Mouse (Mus musculus) C2C12 (cell line): ENCODE data around the gene Rnf223. TPM values are rescaled to one million over a fixed set of nuclear protein-coding genes. Genes with fewer than 3 reads are reported as not detected.

ENCODE experiments used
- H3K27me3 ChIP-seq: one replicate; pipeline ENCODE4 v1.6.1; 2011; ENCODE audit not compliant: control insufficient read depth, insufficient read depth, insufficient read length
- H3K36me3 ChIP-seq: one replicate; pipeline ENCODE4 v1.6.1; 2011; ENCODE audit not compliant: control insufficient read depth, insufficient read depth
- H3K4me3 ChIP-seq: one replicate; pipeline ENCODE4 v1.5.1; 2011; ENCODE audit warnings: mild to moderate bottlenecking, control low read depth; ENCODE audit not compliant: poor library complexity, insufficient read depth, severe bottlenecking
- H3K79me2 ChIP-seq: one replicate; pipeline ENCODE4 v1.6.1; 2011; ENCODE audit not compliant: control insufficient read depth, insufficient read depth
- H3K79me3 ChIP-seq: one replicate; pipeline ENCODE4 v1.6.1; 2011; ENCODE audit warnings: low read depth, control low read depth
- H3ac ChIP-seq: one replicate; pipeline ENCODE3; 2011; ENCODE audit warnings: low read depth; ENCODE audit not compliant: control insufficient read depth, insufficient read length
- CEBPB ChIP-seq: IDR thresholded peaks from one replicate; pipeline ENCODE4 v1.6.1; 2011; ENCODE audit warnings: low read depth, mild to moderate bottlenecking, control low read depth, moderate library complexity
- CTCF ChIP-seq: IDR thresholded peaks from one replicate; pipeline ENCODE4 v1.5.1; 2011; ENCODE audit not compliant: control insufficient read depth, insufficient read depth, insufficient read length
- FOSL1 ChIP-seq: IDR thresholded peaks from one replicate; pipeline ENCODE4 v1.8.0; 2011; ENCODE audit warnings: mild to moderate bottlenecking, low read length; ENCODE audit not compliant: poor library complexity, insufficient read depth, severe bottlenecking
- MAX ChIP-seq: IDR thresholded peaks from one replicate; pipeline ENCODE4 v1.6.1; 2011; ENCODE audit warnings: mild to moderate bottlenecking, control low read depth
- MYOD1 ChIP-seq: IDR thresholded peaks from one replicate; pipeline ENCODE4 v1.6.1; 2011; ENCODE audit warnings: low read depth; ENCODE audit not compliant: control insufficient read depth, insufficient read length
- MYOG ChIP-seq: IDR thresholded peaks from one replicate; pipeline ENCODE4 v1.6.1; 2011; ENCODE audit not compliant: control insufficient read depth, insufficient read length; ENCODE audit errors: extremely low read depth
- USF1 ChIP-seq: IDR thresholded peaks from one replicate; pipeline ENCODE4 v1.6.1; 2011; ENCODE audit warnings: low read depth, mild to moderate bottlenecking, control low read depth, moderate library complexity
- long read RNA-seq, 2 experiments: library from polyadenylated mRNA; unstranded; transcript quantifications; one replicate each; pipeline ENCODE4 v2.0.0; 2019 to 2020
- polyA plus RNA-seq: library from polyadenylated mRNA; unstranded; fragments of >200 nt; fragmentation: generic; extraction: Trizol; gene quantifications from one replicate; pipeline ENCODE4 v1.2.1, GENCODE M21; 2012; ENCODE audit warnings: missing spikeins

Rnf223 gene
- 0.40 TPM for polyA plus RNA-seq
- long read RNA-seq, experiment 1, result 0 reads
- long read RNA-seq, experiment 2, result 0 reads

DNA sequence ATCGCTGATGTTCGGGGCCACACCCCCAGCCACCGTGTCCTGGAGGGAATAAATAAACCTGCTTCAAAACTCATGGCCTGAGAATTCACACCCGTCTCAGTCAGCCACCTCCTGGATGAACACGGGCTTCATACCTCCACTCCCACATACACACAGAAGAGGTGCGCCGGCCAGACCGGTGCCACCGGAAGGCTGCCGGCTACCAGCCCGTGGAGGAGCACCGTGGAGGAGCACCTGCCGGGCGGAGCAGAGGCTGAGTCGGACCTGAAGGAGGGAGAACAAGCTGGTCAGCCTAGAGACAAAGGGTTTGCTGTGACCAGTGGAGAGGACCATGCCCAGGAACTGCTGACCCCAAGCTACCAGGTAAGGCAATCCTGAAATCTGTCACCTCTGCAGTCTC lies at the start of gene Rnf223:
TSS of gene Rnf223 (plus strand) at position 78 of the 400 bp plus-strand sequence.
- Histone ChIP-seq H3K27me3 (no peaks in the 10 kb centered on the region), H3K4me3 (no peak within 1 kb of the TSS), H3K36me3 (peaks cover 14% of the 10 kb centered on the region), H3ac (no peak within 1 kb of the TSS), H3K79me2 (no peaks in the 10 kb centered on the region), H3K79me3 (no peaks in the 10 kb centered on the region)
- TF ChIP-seq CTCF (no peak), USF1 (no peak), FOSL1 (no peak), MAX (no peak), MYOD1 (no peak)

DNA sequence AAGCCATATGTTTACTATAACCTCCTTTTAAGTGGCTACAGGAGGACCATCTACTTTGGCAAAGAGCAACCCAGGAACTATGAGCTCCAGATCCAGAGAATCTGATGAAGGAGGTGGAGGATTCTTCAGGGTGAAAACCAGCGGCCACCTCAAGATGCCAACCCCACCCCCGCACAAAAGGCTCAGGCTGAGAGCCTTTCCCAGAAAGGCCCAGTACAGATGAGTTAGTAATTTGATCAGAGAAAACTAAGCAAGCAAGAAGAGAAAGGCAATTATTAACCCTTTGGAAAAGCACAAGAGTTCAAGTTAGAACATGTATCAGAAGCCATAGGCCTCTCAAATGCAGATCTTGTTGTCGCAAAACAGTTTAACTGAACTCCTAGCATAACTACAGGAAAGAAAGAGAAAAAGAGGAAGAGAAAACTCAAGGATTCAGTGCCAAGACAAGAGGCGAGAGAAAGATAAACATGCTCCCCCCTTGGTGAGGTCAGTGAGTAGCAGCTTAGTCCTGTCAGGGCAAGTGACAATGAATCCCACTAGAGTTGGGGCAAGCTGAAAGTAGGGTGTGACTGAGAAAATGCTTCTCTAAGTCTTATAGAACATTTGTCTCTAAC lies 47.6 kb upstream of the Rnf223 start:
- no peak for TF ChIP-seq MAX
- TF ChIP-seq FOSL1, result no peak
- TF ChIP-seq CTCF, result no peak
- TF ChIP-seq MYOG, result no peak
- TF ChIP-seq MYOD1, result no peak
- TF ChIP-seq USF1, result no peak
- Histone ChIP-seq H3K36me3 (no peaks in the 10 kb centered on the region), H3K79me3 (no peaks in the 10 kb centered on the region), H3K79me2 (no peaks in the 10 kb centered on the region), H3K4me3 (no peak overlapping the region), H3K27me3 (peaks cover 17% of the 10 kb centered on the region), H3ac (no peak overlapping the region)

DNA sequence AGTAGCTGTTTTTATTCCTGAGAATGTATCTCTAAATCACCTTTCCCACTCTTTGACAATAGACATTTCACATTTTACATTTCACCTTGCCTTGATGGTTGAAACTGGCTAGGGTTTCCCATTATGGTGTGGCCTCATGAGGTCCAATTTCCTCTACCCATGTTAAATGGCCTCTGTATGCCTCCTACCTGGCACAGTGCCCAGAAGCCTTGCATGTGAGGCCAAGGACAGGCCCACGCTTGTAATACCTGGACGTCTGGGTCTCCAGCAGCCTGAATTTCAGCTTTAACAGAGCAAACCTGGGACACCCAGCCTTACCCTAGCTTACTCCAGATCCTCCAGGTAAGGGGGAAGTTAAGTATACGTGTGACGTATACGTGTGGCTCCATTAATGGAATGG lies 47.0 kb upstream of the Rnf223 start:
- no peak overlapping the region for H3K4me3 ChIP-seq
- no peak overlapping the region for H3ac ChIP-seq
- no peaks in the 10 kb centered on the region for H3K36me3 ChIP-seq
- H3K79me3 ChIP-seq, result no peaks in the 10 kb centered on the region
- no peaks in the 10 kb centered on the region for H3K79me2 ChIP-seq
- TF ChIP-seq CEBPB (no peak), MYOD1 (no peak), CTCF (no peak), FOSL1 (no peak), MAX (no peak), MYOG (no peak), USF1 (no peak)
- peaks cover 10% of the 10 kb centered on the region for H3K27me3 ChIP-seq

DNA sequence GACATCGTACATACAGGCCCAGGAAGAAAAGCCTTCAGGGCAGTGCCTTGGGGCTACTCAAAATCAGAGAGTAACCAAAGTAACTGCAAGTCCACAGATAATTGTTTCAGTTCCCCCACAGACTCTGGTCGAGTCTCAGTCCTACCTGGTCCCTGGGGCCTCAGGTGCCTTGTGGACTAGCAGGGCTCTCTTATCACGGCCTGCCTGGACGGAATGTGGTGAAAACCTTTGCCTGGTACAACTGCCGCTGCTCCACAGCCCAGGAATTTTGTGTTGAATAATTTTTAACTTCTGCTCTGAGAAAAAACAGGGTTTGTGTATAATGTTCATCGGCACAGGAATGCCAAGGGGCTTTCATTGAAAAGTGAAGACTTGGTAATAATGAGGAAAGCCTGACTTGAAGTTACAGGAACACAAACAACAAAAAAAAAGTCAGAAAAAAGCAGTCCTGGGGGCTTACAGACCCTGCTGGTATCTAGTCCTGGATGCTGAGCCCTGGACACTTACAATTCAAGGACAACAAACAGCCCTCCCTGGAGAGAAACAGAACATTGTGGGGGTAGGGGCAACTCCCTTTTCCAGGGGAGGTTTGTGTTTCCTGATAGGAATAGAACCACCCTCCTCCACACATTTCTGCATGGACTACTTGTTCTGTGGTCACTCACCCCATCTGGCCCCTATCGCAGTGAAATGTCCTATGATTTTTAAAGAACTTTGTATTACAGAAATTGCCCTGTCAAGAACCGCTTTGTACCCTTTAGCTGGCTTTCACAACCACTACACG lies 46.0 kb upstream of the Rnf223 start:
- Histone ChIP-seq H3K4me3 (no peak overlapping the region), H3K79me3 (no peaks in the 10 kb centered on the region), H3K36me3 (no peaks in the 10 kb centered on the region), H3K27me3 (peaks cover 9% of the 10 kb centered on the region), H3K79me2 (no peaks in the 10 kb centered on the region), H3ac (no peak overlapping the region)
- no peak for TF ChIP-seq MYOG
- TF ChIP-seq MYOD1, result no peak
- no peak for TF ChIP-seq USF1
- no peak for TF ChIP-seq CEBPB
- TF ChIP-seq MAX, result no peak
- no peak for TF ChIP-seq CTCF
- TF ChIP-seq FOSL1, result no peak

GRCm38 (mm10) chr4:156085256-156085655 lies 45.1 kb upstream of the Rnf223 start:
- Histone ChIP-seq H3K79me2 (no peaks in the 10 kb centered on the region), H3K27me3 (peaks cover 5% of the 10 kb centered on the region), H3ac (no peak overlapping the region), H3K4me3 (no peak overlapping the region), H3K79me3 (no peaks in the 10 kb centered on the region), H3K36me3 (no peaks in the 10 kb centered on the region)
- TF ChIP-seq MAX (no peak), USF1 (no peak), MYOD1 (no peak), FOSL1 (no peak), CTCF (no peak), MYOG (no peak), CEBPB (no peak)
